Mouse (Mus musculus) cerebellum, postnatal 25 days (tissue): ENCODE results near the gene Acvrl1.

Source experiments
- DNase-seq, 2 experiments: peaks; one replicate each; pipeline ENCODE4 v3.0.0; 2021; ENCODE audit warnings: mixed read lengths in 2 of 2

The Acvrl1 gene

DNA sequence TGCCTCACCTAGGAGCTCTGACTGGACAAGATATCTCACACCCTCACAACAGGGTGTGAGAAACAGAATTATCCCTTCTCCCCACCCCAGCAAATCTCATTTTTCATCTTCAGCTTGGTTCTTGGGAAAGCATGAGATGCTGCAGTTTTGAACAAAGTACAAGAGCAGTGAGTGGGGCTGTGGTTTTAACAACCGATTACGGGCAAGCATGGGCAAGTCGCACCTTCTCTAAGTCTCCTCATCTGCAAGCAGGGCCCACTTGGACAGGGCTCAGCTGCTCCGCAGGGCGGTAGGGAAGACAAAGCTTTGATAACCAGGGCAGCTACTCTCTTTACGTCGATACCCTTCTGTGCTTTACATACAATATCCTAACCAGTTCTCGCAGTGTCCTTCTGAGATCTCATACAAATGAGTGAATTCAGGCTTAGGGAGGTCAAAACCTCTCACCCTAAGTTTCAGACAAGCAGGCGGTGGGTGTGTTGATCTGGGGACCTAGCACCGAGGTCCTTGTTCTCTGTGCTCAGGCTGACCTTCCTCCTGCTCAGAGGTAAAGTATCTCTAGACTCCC lies 42.2 kb downstream of the Acvrl1 start:
- no peak for DNase-seq

GRCm38 (mm10) chr15:101171272-101171671 lies 43.0 kb downstream of the Acvrl1 start:
- DNase-seq: no peak

GRCm38 (mm10) chr15:101172016-101172415 lies 43.7 kb downstream of the Acvrl1 start:
- no peak for DNase-seq

DNA sequence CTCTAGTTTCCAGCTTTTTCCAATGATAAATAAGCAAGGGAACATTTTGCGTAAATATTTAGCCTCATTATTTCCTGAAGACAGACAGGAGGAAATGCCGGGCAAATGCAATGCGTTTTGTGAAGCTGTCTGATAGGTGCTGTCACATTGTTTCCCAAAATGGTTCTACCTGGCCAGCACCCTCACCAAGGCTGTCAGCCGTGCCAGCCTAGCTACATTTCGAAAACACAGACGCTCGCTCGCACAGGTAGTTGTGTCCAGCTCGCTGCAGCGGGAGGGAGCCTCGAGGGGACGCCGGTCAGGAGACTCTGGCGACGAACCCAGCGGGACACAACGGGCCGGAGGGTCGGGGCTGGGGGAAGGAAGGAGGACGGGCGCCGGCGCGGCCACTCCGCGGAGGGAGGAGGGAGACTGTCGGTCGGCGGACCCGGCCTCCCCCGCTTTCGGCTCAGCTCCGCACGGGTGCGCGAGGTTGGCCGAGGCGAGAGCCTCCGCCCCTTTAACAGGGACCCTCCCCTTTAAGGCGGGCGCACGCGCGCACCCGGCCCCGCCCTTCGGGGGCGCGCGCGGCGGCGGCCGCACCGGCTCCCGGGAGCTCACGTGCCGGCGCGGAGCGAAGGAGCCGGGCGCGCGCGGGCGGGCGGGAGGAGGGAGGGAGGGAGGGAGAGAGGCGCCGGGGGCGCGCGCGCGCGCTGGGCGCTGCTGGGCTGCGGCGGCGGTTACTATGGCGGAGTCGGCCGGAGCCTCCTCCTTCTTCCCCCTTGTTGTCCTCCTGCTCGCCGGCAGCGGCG lies 45.3 kb downstream of the Acvrl1 start, which contains the start of gene Acvr1b:
Acvr1b (plus strand) TSS at position 647 of the 791 bp plus-strand sequence.
- peak; percentile 94 to 95 for DNase-seq

DNA sequence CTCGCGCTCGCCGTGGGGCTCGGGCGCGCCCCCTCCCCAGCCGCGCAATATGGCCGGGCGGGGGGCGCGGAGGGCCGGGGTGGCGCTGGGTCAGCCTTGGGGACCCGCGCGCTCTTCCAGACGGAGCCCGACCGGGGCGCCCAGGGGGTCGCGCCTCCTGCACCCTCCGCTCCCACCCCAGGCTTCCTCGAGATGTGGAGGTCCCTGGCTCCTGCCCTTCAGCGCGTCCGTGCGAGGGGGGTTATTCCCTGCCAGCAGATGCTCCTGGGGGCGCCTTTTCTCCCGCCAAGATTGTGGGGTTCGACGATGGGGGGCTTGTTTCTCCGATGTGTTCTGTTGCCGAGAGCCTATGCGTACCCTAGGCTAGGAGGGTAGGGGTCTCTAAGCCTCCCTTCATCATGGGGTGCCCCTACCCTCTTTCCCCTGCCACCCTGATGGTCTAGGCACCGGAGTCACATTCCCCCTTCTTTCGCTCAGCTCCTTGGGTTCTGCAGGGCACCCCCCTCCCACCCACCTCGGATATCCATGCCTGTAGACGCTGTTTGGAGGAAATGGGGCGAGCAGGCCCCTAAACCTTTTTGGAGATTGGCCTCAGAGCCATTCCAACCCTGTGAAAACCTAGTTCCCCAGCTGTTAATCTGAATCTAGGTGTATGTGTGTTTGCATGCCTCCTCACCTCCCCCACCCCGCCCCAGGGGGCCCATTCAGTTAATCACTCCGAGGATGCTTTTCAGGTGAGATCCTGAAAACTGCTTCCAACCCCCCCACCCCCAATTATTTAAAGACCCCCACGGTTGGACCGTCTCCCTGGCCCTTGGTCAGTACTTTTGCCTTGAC lies 46.2 kb downstream of the Acvrl1 start:
- DNase-seq: peak; percentile 58 to 73

DNA sequence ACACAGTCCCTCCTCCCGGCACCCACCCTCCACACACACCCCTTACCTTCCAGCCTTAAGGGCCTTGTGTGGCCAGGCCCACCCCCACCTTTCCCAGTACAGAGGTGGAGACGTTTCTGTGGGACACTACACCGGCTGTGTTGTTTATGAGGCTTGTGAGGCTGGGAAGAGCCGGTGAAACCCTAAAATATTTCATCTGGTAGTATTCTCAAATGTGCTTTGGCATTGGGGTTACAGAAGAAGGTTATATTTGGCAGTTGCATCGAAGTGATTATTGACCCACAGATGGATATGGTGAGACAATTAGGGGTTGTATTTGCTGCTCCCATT lies 46.8 kb downstream of the Acvrl1 start:
- no peak for DNase-seq

- peak; percentile 56 to 57 for DNase-seq
Measured at GRCm38 (mm10) chr15:101175613-101176283, 47.4 kb downstream of the Acvrl1 start.

- no peak for DNase-seq
Measured at GRCm38 (mm10) chr15:101176284-101176680, 48.0 kb downstream of the Acvrl1 start.

- DNase-seq: peak in 1 of 2 experiments; percentile 47
Measured at GRCm38 (mm10) chr15:101176795-101177691, 48.7 kb downstream of the Acvrl1 start.

- DNase-seq: no peak
Measured at GRCm38 (mm10) chr15:101180363-101181105, 52.2 kb downstream of the Acvrl1 start.

GRCm38 (mm10) chr15:101181106-101181466 lies 52.8 kb downstream of the Acvrl1 start:
- DNase-seq: no peak

GRCm38 (mm10) chr15:101181500-101181899 lies 53.2 kb downstream of the Acvrl1 start:
- DNase-seq: no peak

DNA sequence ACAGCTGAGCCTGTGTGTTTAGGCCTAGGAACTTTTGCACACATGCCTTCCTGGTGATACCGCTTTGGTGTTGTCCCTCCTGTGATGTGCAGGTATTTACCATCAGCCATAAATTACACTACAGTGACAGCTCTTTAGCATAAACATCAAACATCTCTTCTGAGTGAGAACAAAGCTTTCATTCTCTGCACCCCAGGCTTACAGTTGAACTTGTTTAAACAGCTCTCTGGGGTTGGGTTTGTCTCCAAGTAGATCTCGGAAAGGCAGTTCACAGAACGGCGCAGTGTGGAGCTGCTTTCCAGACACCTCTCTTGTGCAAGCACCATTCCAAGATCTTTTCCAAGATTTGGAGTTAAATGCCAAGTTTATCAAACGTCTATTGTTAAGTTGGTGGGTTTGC lies 54.4 kb downstream of the Acvrl1 start:
- DNase-seq: no peak

DNA sequence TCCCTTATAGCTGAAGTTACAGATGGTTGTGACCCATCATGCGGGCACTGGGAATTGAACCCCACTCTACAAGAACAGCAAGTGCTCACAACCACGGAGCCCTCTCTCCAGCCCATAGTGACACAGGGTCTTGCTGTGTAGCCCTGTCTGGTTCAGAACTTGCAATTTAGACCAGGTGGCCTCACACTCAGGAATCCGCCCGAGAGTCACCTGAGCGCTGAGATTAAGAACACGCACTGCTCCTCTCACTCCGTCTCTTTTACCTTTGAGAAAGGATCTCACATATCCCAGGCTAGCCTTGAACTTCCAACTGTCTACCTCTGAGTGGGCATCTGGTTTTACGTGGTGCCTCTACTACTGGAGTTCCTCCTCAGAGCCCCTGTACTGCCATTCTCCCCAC lies 56.0 kb downstream of the Acvrl1 start:
- DNase-seq: no peak

- no peak for DNase-seq
Measured at GRCm38 (mm10) chr15:101185549-101185948, 57.2 kb downstream of the Acvrl1 start.

- no peak for DNase-seq
Measured at GRCm38 (mm10) chr15:101187907-101188306, 59.6 kb downstream of the Acvrl1 start.

DNA sequence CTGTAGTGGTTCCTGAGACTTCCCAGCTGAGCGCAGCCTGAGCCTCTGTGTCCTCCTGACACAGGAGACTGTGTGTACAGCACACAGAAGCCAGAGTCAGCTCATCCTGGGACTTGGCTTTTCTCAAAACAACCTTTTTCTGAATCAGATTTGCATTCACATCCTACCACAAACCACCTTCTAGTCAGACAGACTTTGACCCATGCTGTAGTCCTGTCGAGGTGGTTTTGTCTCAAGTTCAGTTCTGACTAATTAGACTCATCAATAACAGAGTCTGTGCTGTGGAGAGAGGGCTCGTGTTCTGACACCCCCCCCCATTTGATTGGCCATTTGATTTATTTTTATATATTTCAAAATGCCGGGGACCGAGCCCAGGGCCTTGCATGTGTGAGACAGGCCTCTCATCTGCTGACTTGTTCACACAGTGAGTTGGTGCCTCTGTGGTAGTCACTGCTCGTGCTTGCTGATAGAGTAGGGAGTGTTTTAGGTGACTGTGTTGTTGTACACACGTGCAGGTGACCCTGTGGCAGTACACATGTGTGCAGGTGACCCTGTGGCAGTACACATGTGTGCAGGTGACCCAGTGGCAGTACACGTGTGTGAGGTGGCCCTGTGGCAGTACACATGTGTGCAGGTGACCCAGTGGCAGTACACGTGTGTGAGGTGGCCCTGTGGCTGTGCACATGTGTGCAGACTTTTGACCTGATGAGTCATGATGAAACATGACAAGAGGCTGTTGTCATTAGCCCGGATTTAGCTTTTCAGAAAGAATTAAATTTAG lies 61.8 kb downstream of the Acvrl1 start:
- DNase-seq: no peak

DNA sequence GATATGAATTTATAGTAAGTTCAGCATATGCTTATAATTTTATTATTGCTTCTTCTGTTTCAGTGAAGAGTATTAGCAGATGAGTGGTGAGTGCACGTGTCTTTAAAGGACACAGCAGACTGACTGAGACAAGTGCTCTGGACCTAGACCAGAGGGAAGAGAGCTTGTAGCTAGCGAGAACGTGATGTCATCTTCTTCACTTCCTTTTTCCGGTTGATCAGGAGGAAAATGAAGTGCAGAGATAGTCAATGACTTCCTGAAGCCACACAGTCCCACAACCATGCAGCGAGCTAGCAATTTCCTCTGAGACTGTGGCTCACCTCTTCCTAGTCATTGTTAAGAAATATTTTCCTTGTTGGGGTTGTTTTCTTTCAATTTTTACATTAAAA lies 62.4 kb downstream of the Acvrl1 start:
- no peak for DNase-seq

GRCm38 (mm10) chr15:101191459-101192259 lies 63.3 kb downstream of the Acvrl1 start:
- no peak for DNase-seq

DNA sequence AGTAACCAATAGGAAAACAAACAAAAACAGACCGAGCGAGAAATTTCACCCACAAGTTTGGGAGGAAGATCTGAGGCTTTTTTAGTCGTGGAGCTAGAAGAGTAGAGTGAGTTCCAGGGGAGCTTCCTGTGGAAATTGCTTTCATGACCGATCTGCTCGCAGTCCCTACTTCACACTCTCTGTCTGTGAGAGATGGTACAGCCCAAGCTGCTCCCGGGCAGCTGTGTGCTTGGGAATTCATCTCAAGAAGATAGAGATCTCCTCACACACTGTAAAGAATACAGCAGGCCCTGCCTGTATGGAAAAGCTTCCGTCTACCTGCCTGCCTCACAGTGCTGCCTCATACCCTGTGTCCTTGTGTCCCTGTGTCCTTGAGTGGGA lies 63.9 kb downstream of the Acvrl1 start:
- no peak for DNase-seq
